Mouse (Mus musculus) heart, adult 2 months (tissue): ENCODE results near the gene Sfxn3.

Experiments
- CTCF ChIP-seq: fragments of 200-600 bp; IDR thresholded peaks from 2 replicates; pipeline ENCODE4 v1.8.1; 2022; ENCODE audit warnings: antibody characterized with exemption, mild to moderate bottlenecking, moderate library complexity
- EP300 ChIP-seq: fragments of 200-500 bp; IDR thresholded peaks from 2 replicates; pipeline ENCODE4 v1.6.1; 2011; ENCODE audit warnings: low read depth, low read length, control low read depth; ENCODE audit not compliant: insufficient read depth
- POLR2A ChIP-seq: fragments of 200-500 bp; IDR thresholded peaks from 2 replicates; pipeline ENCODE4 v1.6.1; 2011; ENCODE audit warnings: mild to moderate bottlenecking, low read depth, low read length, control low read depth; ENCODE audit not compliant: insufficient read depth

DNA sequence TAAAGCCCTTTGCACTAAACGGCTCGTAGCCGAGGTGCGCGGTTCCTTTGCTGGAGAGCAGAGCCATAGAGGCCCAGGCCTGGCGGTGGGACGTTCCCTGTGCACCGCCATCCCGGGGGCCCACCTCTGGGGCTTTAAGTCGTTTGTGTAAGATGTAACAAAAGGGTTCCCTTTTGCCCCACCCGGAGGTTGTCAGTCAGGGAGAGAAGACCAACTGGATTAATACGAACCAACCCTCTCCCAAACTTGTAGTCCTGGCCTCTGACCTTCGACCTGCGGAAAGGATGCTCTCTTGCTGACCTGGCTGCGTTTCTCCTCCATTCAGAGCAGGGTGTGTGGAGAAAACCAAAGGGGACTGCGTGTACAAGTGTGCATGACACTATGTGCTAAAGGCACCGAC, 33.4 kb downstream of the Sfxn3 start:
- TF ChIP-seq POLR2A: no peak
- no peak for TF ChIP-seq CTCF
- no peak for TF ChIP-seq EP300
